Mouse (Mus musculus) ES-Bruce4 (cell line): ENCODE data around the gene Ttc28.

ENCODE experiments used
- CTCF ChIP-seq: IDR thresholded peaks from one replicate; pipeline ENCODE4 v1.8.1; 2011; ENCODE audit warnings: low read depth, low read length
- POLR2A ChIP-seq: IDR thresholded peaks from one replicate; pipeline ENCODE4 v1.8.1; 2011; ENCODE audit warnings: low read length; ENCODE audit not compliant: insufficient read depth

DNA sequence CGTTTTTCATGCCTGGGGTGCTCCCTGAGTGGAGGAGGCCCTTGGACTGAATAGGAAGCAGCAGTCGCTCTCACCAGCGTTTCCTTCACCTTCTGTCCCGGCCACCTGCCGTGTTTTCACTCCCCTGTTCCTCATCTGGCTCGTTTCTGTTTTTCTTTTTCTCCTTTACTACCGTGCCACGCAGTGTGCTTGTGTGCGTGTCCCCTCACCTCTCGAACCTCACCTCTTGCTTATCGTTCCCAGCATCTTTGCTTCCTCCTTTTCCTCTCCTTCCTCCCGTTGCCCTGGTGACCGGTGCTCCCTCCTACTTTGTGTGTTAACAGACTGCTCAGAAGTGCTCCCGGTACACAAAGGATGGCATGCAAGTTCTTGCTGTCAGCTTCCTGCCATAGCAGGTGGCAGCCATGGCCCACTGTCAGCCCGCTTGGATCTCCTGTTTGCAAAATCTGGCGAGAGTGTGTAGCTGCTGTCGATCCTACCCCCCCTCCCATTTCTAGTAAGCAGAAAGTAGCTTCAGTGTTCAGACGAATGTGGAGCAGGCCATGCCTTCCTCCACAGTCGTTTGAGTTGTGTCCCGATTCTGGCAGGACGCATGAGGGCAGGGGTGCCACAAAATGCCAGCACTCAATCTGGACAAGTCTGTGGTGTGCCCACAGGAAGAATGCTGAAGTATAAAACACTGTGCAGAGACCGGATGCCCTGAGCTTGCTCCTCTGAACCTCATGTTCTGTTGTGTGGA lies 179.0 kb downstream of the Ttc28 start:
- no peak for TF ChIP-seq POLR2A
- TF ChIP-seq CTCF = no peak
